Mouse (Mus musculus) neural tube, embryonic 15.5 days (tissue): ENCODE data around the gene Gja3. TPM values are rescaled to one million over a fixed set of nuclear protein-coding genes. Genes with fewer than 3 reads are reported as not detected.
"Not testable (repeated sequence)": the region's sequence is repeated elsewhere in the genome, so short reads cannot be mapped to it uniquely, and the experiment has no call there.

Source experiments
- ATAC-seq: fragments of 200-750 bp; cut with Nextera tagmentation; 2 replicates; pipeline ENCODE4 v1.8.0; 2017; ENCODE audit warnings: mild to moderate bottlenecking, moderate TSS enrichment, moderate library complexity; ENCODE audit not compliant: low FRiP score
- H3K27ac ChIP-seq: fragments of 300-500 bp; sonication (generic); replicated peaks from 2 replicates; pipeline ENCODE4 v1.5.1; 2015; ENCODE audit warnings: mild to moderate bottlenecking, inconsistent platforms
- H3K27me3 ChIP-seq: fragments of 300-500 bp; sonication (generic); replicated peaks from 2 replicates; pipeline ENCODE4 v1.6.1; 2015; ENCODE audit warnings: inconsistent platforms
- H3K36me3 ChIP-seq: fragments of 300-500 bp; sonication (generic); 2 replicates; pipeline ENCODE4 v1.6.1; 2015; ENCODE audit warnings: inconsistent platforms
- H3K4me1 ChIP-seq: fragments of 300-500 bp; sonication (generic); 2 replicates; pipeline ENCODE4 v1.6.1; 2015; ENCODE audit warnings: inconsistent platforms
- H3K4me2 ChIP-seq: fragments of 300-500 bp; sonication (generic); 2 replicates; pipeline ENCODE4 v1.6.1; 2015; ENCODE audit warnings: inconsistent platforms, mild to moderate bottlenecking, moderate library complexity
- H3K4me3 ChIP-seq: fragments of 300-500 bp; sonication (generic); replicated peaks from 2 replicates; pipeline ENCODE4 v1.5.1; 2015; ENCODE audit warnings: mild to moderate bottlenecking, inconsistent platforms
- H3K9ac ChIP-seq: fragments of 300-500 bp; sonication (generic); replicated peaks from 2 replicates; pipeline ENCODE4 v1.6.1; 2015; ENCODE audit warnings: mild to moderate bottlenecking, inconsistent platforms
- H3K9me3 ChIP-seq: fragments of 300-500 bp; sonication (generic); replicated peaks from 2 replicates; pipeline ENCODE4 v1.6.1; 2016; ENCODE audit warnings: inconsistent platforms
- WGBS: fragments of 180-500 bp; shearing (Covaris S2); methylation state at CpG from one replicate; pipeline ENCODE4 v1.1.7; 2015; ENCODE audit warnings: mixed read lengths; 5-methylcytosine and 5-hydroxymethylcytosine counted together
- polyA plus RNA-seq: library from polyadenylated mRNA; unstranded; fragments of >200 nt; fragmentation: Nextera tagmentation; extraction: Ambion mirVana; gene quantifications from 2 replicates; pipeline ENCODE4 v1.2.1, GENCODE M21; 2015

Gene Gja3
- polyA plus RNA-seq, 1 experiment from 2014 or later = 2.2 TPM

- H3K4me3 ChIP-seq = no peak overlapping the region
- no peak for ATAC-seq
- H3K36me3 ChIP-seq = no peaks in the 10 kb centered on the region
- no peaks in the 10 kb centered on the region for H3K4me1 ChIP-seq
- H3K27ac ChIP-seq = no peak overlapping the region
- WGBS = 72% methylated on average over 3 of the region's 3 CpGs
- no peak overlapping the region for H3K4me2 ChIP-seq
- no peaks in the 10 kb centered on the region for H3K27me3 ChIP-seq
- no peak overlapping the region for H3K9ac ChIP-seq
- no peaks in the 10 kb centered on the region for H3K9me3 ChIP-seq
Measured at GRCm38 (mm10) chr14:57032850-57033249, 25.1 kb downstream of the Gja3 start.

DNA sequence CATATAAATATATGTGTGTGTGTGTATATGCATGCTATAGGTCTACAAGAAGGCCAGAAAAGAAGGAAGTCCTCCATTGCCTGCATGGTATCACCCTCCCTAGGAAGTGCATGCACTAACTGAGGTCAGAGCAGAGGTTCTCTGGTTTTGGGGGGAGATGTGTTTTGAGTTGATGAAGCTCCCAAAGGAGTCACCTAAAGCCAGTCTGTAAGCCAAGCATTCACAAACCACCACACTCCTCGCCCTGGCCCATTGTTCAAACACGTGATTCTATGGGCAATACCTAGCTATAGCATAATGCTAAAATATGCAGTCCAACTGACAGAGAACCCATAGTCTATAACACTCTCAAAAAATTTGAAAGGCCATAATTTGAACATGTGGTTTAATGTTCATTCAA is 39.5 kb downstream of the Gja3 start:
- Histone ChIP-seq H3K9me3 (no peaks in the 10 kb centered on the region), H3K9ac (no peak overlapping the region), H3K27me3 (no peaks in the 10 kb centered on the region), H3K36me3 (no peaks in the 10 kb centered on the region), H3K27ac (no peak overlapping the region), H3K4me2 (no peak overlapping the region), H3K4me3 (no peak overlapping the region), H3K4me1 (no peaks in the 10 kb centered on the region)
- 93% methylated on average over 2 of the region's 2 CpGs for WGBS
- no peak for ATAC-seq

- not testable (repeated sequence) for H3K9me3 ChIP-seq, H3K4me2 ChIP-seq, H3K36me3 ChIP-seq, H3K27me3 ChIP-seq, ATAC-seq, H3K27ac ChIP-seq, H3K4me1 ChIP-seq, H3K4me3 ChIP-seq, H3K9ac ChIP-seq
Measured at GRCm38 (mm10) chr14:57016806-57017205, 41.1 kb downstream of the Gja3 start.

GRCm38 (mm10) chr14:56988621-56989020 is 69.3 kb downstream of the Gja3 start:
- Histone ChIP-seq H3K27me3 (no peaks in the 10 kb centered on the region), H3K9me3 (no peaks in the 10 kb centered on the region), H3K27ac (no peak overlapping the region), H3K4me2 (no peak overlapping the region), H3K9ac (no peak overlapping the region), H3K36me3 (no peaks in the 10 kb centered on the region), H3K4me1 (no peaks in the 10 kb centered on the region), H3K4me3 (no peak overlapping the region)
- 74% methylated on average over 4 of the region's 4 CpGs for WGBS
- ATAC-seq = no peak

Other genes starting within 250 kb of the Gja3 start
- gene Zmym5, start 246.4 kb downstream of the Gja3 start, polyA plus RNA-seq = 29.8 and 31.7 TPM in 2 replicates
- 47.3 and 47.8 TPM in 2 replicates for gene Zmym2, start 171.4 kb downstream of the Gja3 start, polyA plus RNA-seq
- gene Gjb2, start 46.6 kb upstream of the Gja3 start, polyA plus RNA-seq = 7.9 and 11.4 TPM in 2 replicates
- gene Gm4491, start 57.8 kb upstream of the Gja3 start, polyA plus RNA-seq = not detected in 2 replicates
- gene Gjb6, start 75.5 kb upstream of the Gja3 start, polyA plus RNA-seq = 10.9 and 13.8 TPM in 2 replicates